Mouse (Mus musculus): ENCODE measurements at regions not wholly inside any gene's neighbourhood (a gene's known extent, or its start where the extent isn't known, plus 50 kb on each side); places are given as distances from the start of the nearest gene placed in this dataset.

- no peak for DNase-seq (ENCODE audit: low spot score in 2 of 2)
Measured at GRCm38 (mm10) chr15:59169831-59170230, 280.7 kb downstream of the Gm49356 start.

GRCm38 (mm10) chr15:59171120-59171519, 282.0 kb downstream of the Gm49356 start:
- no peak for DNase-seq (ENCODE audit: low spot score in 2 of 2)

GRCm38 (mm10) chr15:59173452-59174245, 284.6 kb downstream of the Gm49356 start:
- no peak for DNase-seq (ENCODE audit: low spot score in 2 of 2)

GRCm38 (mm10) chr15:59174246-59174751, 285.2 kb downstream of the Gm49356 start:
- no peak for DNase-seq (ENCODE audit: low spot score in 2 of 2)

- no peak for DNase-seq (ENCODE audit: low spot score in 2 of 2)
Measured at GRCm38 (mm10) chr15:59174893-59175531, 285.9 kb downstream of the Gm49356 start.

GRCm38 (mm10) chr15:59180076-59180475, 291.0 kb downstream of the Gm49356 start:
- DNase-seq (ENCODE audit: low spot score in 2 of 2): no peak

GRCm38 (mm10) chr15:59184461-59184860, 295.4 kb downstream of the Gm49356 start:
- DNase-seq (ENCODE audit: low spot score in 2 of 2): peak in 1 of 2 experiments; percentile 59

- DNase-seq (ENCODE audit: low spot score in 2 of 2): no peak
Measured at GRCm38 (mm10) chr15:59187566-59187965, 298.5 kb downstream of the Gm49356 start.

GRCm38 (mm10) chr15:59188371-59188770, 299.3 kb downstream of the Gm49356 start:
- no peak for DNase-seq (ENCODE audit: low spot score in 2 of 2)

- no peak for DNase-seq (ENCODE audit: low spot score in 2 of 2)
Measured at GRCm38 (mm10) chr15:59190511-59190910, 301.4 kb downstream of the Gm49356 start.

GRCm38 (mm10) chr15:59194421-59194820, 305.3 kb downstream of the Gm49356 start:
- DNase-seq (ENCODE audit: low spot score in 2 of 2): no peak

- DNase-seq (ENCODE audit: low spot score in 2 of 2): no peak
Measured at GRCm38 (mm10) chr15:59196351-59196750, 307.3 kb downstream of the Gm49356 start.

- peak in 1 of 2 experiments; percentile 55 for DNase-seq (ENCODE audit: low spot score in 2 of 2)
Measured at GRCm38 (mm10) chr15:59197455-59198391, 308.6 kb downstream of the Gm49356 start.

- no peak for DNase-seq (ENCODE audit: low spot score in 2 of 2)
Measured at GRCm38 (mm10) chr15:59201386-59201785, 312.3 kb downstream of the Gm49356 start.

GRCm38 (mm10) chr15:59201894-59202670, 313.0 kb downstream of the Gm49356 start:
- no peak for DNase-seq (ENCODE audit: low spot score in 2 of 2)

GRCm38 (mm10) chr15:59203097-59203849, 314.2 kb downstream of the Gm49356 start:
- no peak for DNase-seq (ENCODE audit: low spot score in 2 of 2)

- DNase-seq (ENCODE audit: low spot score in 2 of 2): no peak
Measured at GRCm38 (mm10) chr15:59203850-59204625, 314.9 kb downstream of the Gm49356 start.

- no peak for DNase-seq (ENCODE audit: low spot score in 2 of 2)
Measured at GRCm38 (mm10) chr15:59205091-59205490, 316.0 kb downstream of the Gm49356 start.

GRCm38 (mm10) chr15:59205544-59205943, 316.4 kb downstream of the Gm49356 start:
- no peak for DNase-seq (ENCODE audit: low spot score in 2 of 2)
